Mouse (Mus musculus) lung, adult 18-20 months (tissue): ENCODE data around the gene Olfr651.
"Not testable (repeated sequence)": the region's sequence is repeated elsewhere in the genome, so short reads cannot be mapped to it uniquely, and the experiment has no call there.

Experiments used
- DNase-seq, 2 experiments: peaks; one replicate each; pipeline ENCODE4 v3.0.0; 2022; ENCODE audit warnings: mixed read lengths in 2 of 2

Gene Olfr651

DNA sequence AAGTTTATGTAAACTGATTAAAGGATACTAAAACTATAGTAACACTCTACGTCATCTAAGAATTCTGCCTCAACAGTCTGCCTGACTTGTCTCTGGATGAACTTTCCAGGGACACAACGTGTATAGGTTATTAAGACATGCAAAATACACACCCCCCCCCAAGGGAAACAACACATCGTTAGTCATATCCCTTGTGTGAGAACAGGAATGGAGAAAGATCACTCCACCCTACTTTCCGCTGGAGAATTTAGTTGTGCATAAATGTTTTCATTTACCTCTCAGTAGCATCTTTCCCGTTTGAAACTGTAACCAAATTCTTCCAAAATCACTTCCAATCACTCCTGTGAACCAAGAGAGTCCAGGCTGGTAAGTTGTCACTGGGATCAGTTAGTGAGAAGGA lies at the start of gene Olfr651:
Gene Olfr651, plus strand, starts transcription at position 301 of the 400 bp plus-strand sequence.
- DNase-seq = no peak

DNA sequence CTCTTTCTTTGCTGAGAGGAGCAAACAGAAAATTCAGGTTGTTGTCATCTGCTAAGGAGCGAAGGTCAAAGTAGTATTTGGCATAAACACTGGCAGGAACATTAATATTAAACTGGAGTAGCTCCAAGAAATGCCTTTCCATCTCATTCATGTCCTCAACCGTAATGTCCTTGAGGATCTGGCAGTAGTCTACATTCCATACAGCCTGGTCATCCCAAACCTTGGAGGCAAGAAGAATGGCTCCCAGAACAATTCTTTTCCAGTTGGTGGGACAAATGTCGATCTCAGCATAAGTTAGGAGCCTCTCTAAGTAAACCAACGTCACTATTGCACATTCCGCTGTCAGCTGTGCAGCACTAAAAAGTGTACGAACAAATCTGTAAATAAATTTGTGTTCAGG lies 48.7 kb upstream of the Olfr651 start:
- DNase-seq = not testable (repeated sequence)

DNA sequence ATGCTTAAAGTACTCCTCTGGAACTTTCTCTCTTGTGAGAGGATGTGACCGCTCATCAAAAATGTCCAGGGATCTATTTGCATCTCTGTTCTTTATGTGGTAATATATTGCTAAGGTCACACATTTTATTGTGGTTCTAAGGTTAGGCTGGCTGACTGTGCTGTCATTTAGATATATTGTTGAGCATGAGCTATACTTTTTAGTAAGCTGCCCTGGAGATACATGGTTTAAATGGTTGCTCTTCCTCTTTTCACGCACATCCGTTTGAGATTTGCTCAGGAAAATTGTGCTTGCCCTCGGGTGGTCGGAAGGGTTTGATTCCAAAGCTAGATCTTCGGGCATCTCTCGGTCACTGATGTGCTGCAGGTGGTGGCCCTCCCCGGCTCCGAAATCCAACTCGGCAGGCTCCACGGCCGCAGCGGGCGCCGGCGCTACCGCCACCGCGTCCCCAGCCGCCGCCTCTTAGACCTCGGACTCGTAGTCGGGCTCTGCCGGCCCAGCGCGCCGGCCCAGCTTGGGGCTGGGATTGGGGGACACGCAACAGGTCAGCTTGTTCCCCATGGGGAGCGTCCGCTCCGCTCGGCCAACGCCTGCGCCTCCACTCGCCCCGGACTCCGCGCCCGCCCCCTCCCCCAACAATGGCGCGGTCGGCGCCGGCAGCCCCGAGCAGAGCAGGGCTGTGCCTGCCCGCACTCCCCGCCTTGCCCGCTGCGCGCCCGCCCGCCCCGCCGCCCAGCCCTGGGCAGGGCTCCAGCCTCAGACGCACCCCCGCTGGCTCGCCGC lies 48.2 kb upstream of the Olfr651 start:
- peak; percentile 8 to 9 for DNase-seq

DNA sequence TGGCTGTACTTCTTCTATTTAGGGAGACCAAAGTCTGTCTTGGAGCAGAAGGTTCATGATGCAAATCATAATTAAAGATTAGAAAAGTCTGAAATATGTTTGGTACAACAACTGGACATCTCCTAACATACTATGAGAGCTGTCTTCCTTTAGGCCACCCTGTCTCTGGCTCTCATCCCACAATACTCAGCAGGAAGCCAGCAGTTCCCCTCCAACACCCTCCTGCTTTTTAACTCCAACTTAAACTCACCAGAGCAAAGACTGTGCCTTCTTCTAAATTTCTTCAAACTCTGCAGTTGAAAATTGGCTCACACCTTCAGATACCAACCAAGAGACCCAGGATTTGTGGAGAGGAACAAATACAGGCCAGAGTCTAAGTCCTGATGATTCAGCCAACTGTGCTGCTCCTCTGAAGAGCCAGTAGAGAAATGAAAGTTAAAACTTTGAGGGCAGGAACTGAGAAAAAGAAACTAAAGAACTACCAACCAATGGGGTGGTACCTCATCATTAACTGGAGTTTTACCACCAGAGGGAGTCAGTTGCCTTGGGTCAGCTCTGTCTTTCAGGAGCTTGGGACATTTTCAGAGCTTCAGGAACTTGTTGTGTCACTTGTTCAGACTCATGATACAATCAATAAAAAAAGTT lies 42.4 kb upstream of the Olfr651 start, which contains the start of gene Trim30d:
Gene Trim30d, minus strand, starts transcription at position 429 of the 645 bp plus-strand sequence.
- peak in 1 of 2 experiments; percentile 10 for DNase-seq

DNA sequence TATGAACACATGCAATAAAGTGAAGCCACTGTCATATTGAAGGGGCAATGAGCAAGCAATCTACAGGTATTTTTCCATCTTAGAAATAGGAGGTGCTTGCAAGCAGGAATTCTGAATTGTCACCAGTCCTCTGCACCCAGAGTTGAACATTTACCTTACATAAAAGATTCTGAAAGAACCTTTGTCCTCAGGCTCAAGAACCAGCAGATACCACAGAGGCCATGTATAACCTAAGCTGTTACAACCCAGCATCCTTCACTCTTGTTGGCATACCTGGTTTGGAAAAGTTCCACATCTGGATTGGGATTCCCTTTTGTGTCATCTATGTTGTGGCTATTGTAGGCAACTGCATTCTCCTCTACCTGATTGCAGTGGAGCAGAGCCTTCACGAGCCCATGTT lies 2.8 kb downstream of the Olfr651 start:
- DNase-seq = no peak

DNA sequence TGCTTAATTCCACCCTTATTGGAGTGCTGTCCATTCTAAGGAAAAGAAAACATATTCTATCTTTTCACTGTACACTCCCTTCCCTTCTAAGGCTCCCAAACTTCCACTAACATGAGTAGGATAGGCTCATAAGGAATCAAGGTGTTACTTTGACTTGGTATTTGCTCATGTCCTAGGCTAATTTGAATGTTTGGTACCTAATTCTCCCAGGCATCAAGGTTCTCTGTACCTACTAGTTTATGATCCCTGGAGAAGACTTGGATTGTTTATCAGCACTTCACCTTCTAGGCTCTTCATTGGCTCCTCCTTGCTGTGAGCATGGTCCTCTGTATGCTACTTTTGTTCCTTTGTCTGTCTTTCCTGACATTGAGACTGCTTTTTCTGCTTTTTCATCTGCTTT lies 10.7 kb downstream of the Olfr651 start, which contains the start of gene Olfr652:
Gene Olfr652, plus strand, starts transcription at position 301 of the 400 bp plus-strand sequence.
- DNase-seq = no peak

DNA sequence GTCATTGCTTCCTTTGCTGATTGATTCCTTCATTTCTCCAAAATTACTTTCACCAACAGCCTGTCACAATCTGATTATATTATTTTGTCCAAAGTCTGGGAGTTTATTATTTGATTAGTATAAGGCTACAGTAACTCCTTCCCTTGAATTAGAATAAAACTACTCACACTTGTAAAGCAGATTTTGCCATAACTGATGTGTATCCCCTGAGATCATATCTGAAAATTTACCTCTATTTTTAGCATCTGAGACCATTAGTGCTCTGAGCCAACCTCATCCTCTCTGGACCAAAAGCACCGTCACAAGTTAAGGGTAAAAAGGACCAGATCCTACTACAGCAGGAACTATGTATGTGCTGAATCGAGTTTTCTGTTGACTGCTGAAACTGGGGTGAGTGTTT lies 27.1 kb downstream of the Olfr651 start, which contains the start of gene Olfr653:
Gene Olfr653, plus strand, starts transcription at position 301 of the 400 bp plus-strand sequence.
- DNase-seq = no peak

DNA sequence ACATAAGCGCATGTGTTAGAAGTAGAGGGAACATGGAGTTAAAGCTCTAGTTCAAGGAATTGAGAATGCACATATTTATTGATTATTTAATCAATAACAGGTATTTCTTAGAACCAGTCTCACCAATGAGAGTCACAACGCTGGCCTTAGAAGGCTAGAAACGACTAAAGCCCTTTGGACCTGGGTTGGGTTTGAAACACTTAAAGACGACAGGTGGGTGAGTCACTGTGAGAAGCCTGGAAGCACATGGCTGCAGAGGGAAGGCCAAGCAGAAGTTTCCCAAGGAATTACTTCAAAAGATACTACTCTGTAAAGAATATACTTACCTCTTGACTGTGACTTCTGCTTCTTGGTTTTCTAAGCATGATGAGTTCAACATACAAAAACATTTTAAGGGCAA lies 30.9 kb downstream of the Olfr651 start:
- DNase-seq = no peak

DNA sequence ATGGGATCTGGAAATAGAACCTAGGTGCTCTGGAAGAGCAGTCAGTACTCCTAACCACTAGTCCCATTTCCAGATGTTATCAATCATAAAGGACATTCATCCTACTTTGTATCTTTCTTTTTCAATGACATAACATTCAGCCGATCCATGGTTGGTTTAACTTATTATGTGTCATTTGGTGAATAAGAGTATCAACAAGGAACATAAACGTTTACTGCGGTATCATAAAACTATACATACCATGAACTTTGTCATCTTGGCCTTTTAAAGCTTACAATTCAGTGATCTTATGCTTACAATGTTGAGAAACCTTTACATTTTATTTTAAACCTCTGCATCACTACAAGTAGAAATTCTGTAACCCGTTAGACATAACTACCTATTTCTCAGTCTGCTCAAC lies 31.5 kb downstream of the Olfr651 start:
- no peak for DNase-seq

DNA sequence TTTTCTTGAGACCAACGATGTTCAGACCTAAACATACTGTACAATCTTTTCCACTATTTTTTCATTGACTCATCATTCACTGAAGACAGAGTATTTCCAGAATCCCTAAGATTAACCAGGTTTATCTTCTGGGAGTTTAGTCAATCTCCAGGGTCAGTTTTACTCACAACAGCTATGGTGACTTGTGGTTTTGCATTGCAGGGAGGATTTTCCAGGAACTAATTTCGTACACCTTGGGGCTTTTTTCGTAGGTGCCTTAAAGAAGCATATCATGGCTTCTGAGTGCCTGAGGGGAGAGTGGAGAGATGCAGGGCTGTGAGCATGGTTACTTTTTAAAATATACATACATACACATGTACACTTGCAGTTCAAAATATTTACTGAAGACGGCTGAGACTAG lies 36.8 kb downstream of the Olfr651 start, which contains the start of gene Olfr654:
Gene Olfr654, plus strand, starts transcription at position 301 of the 400 bp plus-strand sequence.
- DNase-seq = no peak

DNA sequence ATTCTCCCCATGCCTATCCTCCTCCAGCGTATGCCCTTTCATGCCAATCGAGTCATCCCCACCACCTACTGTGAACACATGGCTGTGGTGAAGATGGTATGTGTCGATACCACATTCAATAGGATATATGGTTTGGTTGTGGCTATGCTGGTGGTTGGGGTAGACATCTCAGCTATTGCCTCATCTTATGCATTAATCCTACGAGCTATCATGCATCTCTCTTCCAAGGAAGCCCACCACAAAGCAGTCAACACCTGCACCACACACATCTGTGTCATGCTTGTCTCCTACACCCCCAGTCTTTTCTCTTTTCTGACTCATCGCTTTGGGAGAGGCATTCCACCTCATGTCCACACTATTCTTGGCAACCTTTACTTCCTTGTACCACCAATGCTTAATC lies 38.3 kb downstream of the Olfr651 start:
- no peak for DNase-seq

DNA sequence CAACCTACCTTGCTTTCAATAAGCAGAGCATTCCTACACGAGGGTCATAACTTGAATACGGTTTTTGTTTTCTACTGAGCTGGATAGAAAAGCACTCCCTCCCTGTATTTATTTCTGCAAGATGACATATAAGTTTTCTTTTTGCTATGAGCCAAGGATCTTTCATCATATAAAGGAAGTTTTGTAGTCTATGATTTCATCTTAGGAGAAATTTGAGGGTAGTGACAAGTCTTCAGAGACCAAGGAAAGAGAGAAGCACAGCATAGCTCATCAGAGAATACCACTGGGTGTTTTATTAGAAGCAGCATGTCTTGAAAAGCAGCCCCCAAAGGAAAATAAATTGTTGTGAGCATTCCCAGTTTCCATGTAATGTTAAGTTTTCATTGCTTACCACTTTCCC lies 51.7 kb downstream of the Olfr651 start, which contains the start of gene Olfr655:
Gene Olfr655, minus strand, starts transcription at position 101 of the 400 bp plus-strand sequence.
- DNase-seq = no peak

DNA sequence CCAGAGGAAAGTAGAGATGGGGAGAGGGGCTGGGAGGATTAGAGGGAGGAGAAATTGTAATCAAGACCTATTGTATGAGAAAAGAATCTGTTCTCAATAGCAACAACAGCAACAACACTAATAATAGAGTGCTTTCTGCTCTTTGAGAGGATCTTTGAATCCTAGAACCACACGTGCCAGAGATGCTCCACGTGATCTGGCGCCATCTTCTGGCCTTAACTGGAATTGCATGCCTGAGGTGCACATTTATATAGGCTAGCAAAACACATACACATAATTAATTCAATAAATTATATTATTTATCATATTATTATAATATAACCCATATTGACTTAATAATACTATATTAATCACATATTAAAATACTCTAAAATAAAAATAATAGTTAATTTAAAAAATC lies 53.2 kb downstream of the Olfr651 start:
- peak; percentile 6 to 13 for DNase-seq
